Mouse (Mus musculus) induced T-regulatory cell, adult 2 months (primary cell): ENCODE results near the gene D830030K20Rik.
"Not testable (repeated sequence)": the region's sequence is repeated elsewhere in the genome, so short reads cannot be mapped to it uniquely, and the experiment has no call there.

Experiments used
- DNase-seq: peaks from one replicate; pipeline ENCODE4 v3.0.0-alpha.2; 2012; ENCODE audit warnings: low read depth

D830030K20Rik gene

DNA sequence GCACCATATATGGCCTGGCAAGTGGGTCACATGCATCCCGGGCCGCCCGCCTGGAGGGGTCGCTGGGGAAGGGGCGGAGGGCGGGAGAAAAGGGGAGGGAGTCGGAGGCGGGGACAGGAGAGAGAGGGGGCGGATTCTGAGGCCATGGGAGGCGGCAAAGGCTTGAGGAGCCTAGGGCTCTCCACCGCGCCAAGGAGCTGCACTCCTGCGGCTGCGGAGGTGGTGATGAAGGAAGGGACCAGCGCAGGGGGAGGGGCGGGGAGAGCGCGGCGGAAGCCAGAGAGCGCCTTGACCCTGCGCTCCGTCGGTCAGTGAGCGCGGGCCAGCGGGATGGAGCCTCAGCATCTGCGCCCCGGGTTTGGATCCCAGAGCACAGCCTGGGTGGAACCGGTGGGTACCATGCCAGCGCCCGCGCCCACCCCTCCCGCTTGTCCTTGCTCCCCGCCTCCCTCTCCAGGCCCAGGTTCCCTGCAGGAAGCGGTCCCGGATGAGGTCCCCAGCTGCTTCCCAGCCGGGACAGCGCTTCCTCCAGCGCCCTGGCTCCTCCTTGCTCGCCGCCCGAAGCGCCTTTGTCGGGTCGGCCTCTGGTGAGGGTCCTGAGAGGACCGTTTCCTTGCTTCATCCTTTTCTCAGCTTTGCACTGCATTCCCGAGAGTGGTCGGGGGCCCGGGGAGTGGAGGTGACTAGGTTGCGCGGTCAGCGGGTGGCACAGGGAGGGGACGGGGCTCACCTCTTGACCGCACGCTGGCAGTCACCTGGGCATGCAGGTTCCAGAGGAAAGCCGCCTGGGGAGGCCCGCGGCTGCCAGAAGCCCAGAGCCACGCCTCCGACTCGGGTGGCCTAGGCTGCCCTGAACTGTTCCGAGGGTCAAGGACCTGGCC, at the start of gene D830030K20Rik:
Gene D830030K20Rik (plus strand): TSS at position 217 of the 881 bp plus-strand sequence.
- DNase-seq, result not testable (repeated sequence)

DNA sequence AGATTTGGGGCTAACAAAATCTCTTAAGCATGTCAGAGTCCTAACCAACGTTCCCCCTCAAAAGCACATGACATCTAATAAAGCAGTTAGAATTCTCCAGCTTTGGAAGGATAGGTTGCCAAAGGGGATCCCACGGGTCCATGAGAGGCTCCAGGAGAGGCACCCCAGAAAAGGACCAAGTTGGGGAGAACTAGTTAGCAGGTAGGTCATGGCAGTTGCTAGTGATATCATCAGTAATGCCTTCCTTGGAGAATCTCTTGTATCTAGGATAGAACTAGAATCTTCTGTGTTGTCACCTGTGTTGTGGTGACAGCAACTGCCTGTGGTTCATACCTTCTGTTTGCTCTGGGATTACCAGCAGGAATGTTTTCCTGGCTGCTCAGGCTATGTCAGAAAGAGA, 20.3 kb upstream of the D830030K20Rik start, which contains the start of gene Gm5795:
Gene Gm5795 (plus strand): TSS at position 301 of the 400 bp plus-strand sequence.
- DNase-seq, result not testable (repeated sequence)

DNA sequence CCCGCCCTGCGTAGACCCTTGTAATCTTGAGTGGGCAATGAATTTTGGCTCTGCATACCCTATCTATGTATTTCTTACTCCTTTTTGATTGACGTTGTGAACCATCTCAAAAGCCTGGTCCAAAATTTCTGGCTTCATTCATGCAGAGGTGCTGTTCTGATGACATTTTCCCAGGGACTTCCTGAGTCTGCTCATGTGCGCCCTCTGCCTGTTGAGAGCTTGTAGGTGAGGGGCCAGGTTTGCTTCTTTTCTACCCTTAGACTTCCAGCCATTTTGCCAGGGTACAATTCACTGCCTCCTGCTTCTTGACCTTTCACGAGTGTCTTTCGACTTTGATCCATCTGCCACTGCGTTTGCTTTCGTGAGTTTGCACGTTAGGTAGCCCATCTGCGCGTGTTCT, 1.1 kb downstream of the D830030K20Rik start:
- peak; percentile 3 for DNase-seq

DNA sequence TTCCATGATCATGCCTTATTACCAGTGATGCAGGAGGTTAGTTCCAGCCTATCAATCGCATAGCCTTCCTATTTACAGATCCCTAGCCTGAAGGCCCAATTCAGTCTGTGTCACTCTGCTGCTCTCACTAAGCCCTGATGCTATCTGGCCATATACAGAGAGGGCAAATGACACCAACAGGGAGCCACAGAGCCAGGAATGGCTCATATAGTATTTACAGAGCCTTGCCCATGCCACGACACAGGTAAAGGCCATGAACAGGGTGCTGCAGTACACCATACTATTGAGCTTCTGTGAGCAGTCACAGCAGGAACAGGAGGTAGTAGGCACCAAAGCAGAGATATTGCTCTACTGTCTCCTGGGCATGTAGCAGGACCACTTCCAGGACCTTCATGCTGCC, 54.2 kb downstream of the D830030K20Rik start:
- not testable (repeated sequence) for DNase-seq
